Mouse (Mus musculus): ENCODE data around the gene Ralgapa2. TPM values are rescaled to one million over a fixed set of nuclear protein-coding genes. Genes with fewer than 3 reads are reported as not detected.
A peak's percentile ranks its signal among the peaks of the same experiment; 100 is the strongest.

Gene Ralgapa2
- polyA plus RNA-seq, 1 experiment from 2014 or later = 3.3 TPM

DNA sequence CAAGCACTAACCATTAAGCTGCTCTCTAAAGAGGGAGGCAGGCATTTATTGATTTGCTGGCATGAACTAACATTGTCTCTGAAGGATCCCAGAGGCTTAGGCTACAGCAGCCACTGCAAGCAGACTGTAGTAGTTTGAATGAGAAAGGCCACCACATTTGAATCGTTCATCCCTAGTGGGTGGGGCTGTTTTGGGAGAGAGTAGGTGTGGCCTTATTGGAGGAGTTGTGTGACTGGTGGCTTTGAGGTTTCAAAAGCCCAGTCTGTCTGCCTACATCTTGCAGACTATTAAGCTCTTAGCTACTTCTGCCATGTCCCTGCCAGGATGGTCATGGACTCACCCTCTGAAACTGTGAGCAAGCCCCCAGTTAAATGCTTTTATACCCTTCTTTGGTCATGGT is 15.1 kb downstream of the Ralgapa2 start:
- DNase-seq (no peak), ATAC-seq (ENCODE audit: low read depth) (peak; percentile 66)
- 6% methylated on average over 1 of the region's 1 CpGs for WGBS (ENCODE audit: insufficient replicate concordance)
- no peak overlapping the region for H3K27ac ChIP-seq
- H3K4me2 ChIP-seq = no peak overlapping the region
- H3K4me3 ChIP-seq (replicated peaks) = no peak overlapping the region
- H3K9ac ChIP-seq = no peak overlapping the region
- H3K36me3 ChIP-seq = no peaks in the 10 kb centered on the region
- no peaks in the 10 kb centered on the region for H3K27me3 ChIP-seq
- H3K4me1 ChIP-seq (replicated peaks) = peaks cover 60% of the 10 kb centered on the region
- no peaks in the 10 kb centered on the region for H3K9me3 ChIP-seq (replicated peaks)

DNA sequence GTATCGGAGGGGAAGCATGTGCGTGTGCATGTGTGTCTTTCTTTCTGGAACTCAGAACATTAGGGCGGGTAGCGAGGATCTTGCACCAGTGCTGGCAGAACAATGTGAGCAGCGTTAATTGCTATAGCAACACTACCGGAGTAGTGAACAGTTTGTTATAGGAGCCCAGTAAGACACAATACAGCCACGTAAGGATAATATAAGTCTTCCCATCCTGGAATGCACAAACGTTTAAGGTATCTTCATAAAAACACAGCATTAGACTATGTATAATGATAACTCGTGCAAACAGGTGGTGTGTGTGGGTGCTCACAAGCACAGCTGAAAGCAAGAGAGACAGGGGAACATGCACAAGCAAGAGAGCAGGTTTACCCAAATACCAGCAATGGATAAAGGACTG is 16.4 kb downstream of the Ralgapa2 start:
- ATAC-seq (ENCODE audit: low read depth) = no peak
- peaks cover 57% of the 10 kb centered on the region for H3K4me1 ChIP-seq (replicated peaks)
- H3K9ac ChIP-seq = no peak overlapping the region

DNA sequence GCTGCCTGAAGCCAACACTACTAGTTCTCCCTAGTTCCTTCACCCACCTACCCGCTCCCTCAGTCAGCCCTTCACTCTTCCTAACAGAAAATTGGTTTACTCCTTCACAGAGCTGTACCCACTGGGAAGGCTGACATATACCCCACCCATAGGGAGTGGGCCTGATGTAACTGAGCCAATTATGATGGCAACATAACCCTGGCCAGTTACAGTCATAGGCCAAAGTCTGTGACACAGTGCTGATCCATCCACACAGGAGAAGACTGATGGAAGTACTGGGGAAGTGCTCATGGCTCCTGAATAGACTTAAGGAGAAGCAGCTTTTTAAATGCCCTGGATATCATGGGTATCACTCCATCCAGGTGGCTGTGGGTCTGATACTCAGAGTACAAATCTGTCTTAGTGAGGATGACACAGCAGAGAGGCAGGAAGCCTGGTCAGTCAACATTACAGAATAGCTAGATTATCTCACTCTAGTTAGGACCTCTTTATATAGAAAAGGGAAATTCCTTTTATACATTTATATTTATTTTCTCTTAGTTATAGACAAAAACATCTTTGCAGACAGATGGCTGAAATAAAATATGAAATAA is 18.7 kb downstream of the Ralgapa2 start:
- Histone ChIP-seq H3K27me3 (no peaks in the 10 kb centered on the region), H3K9me3 (replicated peaks) (no peaks in the 10 kb centered on the region), H3K4me2 (no peak overlapping the region), H3K4me3 (replicated peaks) (no peak overlapping the region), H3K9ac (no peak overlapping the region), H3K36me3 (no peaks in the 10 kb centered on the region), H3K27ac (no peak overlapping the region), H3K4me1 (replicated peaks) (peaks cover 40% of the 10 kb centered on the region)
- DNase-seq (no peak), ATAC-seq (ENCODE audit: low read depth) (no peak)
- WGBS (ENCODE audit: insufficient replicate concordance) = 76% methylated on average over 1 of the region's 1 CpGs

More for the DNA sequence above, 16.4 kb downstream of the Ralgapa2 start:
- Histone ChIP-seq H3K4me3 (replicated peaks) (no peak overlapping the region), H3K9me3 (replicated peaks) (no peaks in the 10 kb centered on the region), H3K27me3 (no peaks in the 10 kb centered on the region), H3K27ac (no peak overlapping the region), H3K36me3 (no peaks in the 10 kb centered on the region), H3K4me2 (no peak overlapping the region)
- no peak for DNase-seq
- 76% methylated on average over 9 of the region's 9 CpGs for WGBS (ENCODE audit: insufficient replicate concordance)

DNA sequence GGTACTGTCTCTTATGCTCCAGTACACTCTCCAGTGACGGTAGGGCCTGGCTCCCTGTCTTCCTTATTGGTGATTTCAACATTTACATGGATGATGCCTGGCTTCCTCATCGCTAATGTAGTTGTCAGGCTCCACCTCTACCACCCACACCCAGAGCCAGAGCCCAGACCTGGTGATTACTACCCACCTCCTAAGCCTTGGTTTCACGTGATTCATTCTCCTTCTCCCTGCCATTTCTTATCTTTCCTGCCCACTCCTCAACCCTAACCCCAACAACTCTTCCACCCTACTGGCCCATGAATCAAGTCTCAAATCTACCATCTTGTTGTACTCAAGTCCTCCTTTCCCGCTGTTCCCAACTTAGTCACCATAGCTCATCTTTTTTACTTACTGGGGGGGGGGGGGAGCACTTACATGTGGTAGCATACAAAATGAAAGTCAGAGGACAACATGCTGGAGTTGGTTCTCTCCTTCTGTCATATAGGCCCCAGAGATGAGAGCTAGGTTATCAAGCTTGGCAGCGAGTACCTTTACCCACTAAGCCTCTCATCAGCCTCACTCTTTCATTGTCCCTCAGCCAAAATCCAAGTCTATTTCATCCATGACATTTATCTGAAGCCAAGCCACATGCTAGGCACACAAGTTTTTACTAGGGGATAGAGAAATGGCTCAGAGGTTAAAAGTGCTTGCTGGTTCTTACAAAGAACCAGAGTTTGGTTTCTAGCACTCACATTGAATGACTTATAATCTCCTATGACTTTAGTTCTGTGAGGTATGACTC is 20.1 kb downstream of the Ralgapa2 start:
- ATAC-seq (ENCODE audit: low read depth) (peak; percentile 66; the same call in 1 of the 2 replicates), DNase-seq (no peak)
- no peaks in the 10 kb centered on the region for H3K36me3 ChIP-seq
- H3K4me1 ChIP-seq (replicated peaks) = peaks cover 37% of the 10 kb centered on the region
- H3K9ac ChIP-seq = no peak overlapping the region
- no peak overlapping the region for H3K4me3 ChIP-seq (replicated peaks)
- H3K27me3 ChIP-seq = no peaks in the 10 kb centered on the region
- WGBS (ENCODE audit: insufficient replicate concordance) = 43% methylated on average over 5 of the region's 5 CpGs
- no peak overlapping the region for H3K27ac ChIP-seq
- H3K4me2 ChIP-seq = no peak overlapping the region
- no peaks in the 10 kb centered on the region for H3K9me3 ChIP-seq (replicated peaks)

DNA sequence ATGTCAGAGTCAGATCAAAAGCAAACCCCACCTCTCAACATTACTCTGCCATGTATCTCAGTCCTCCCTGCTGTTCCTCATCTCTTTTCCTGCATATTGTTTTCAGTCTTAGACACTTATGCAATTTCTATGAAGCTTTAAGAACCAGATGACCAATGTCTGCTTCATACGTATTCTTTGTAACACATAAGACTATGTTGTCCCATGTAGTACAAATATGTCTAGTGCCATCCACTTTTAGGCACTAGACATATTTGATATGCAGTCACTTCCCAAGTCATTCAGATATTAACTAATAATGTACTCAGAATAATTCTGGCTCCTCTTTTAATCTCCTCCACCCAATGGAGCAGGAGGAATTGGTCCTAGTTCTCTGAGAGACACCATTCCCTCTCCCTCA is 21.2 kb downstream of the Ralgapa2 start:
- no peaks in the 10 kb centered on the region for H3K36me3 ChIP-seq
- 86% methylated on average over 1 of the region's 1 CpGs for WGBS (ENCODE audit: insufficient replicate concordance)
- peaks cover 40% of the 10 kb centered on the region for H3K4me1 ChIP-seq (replicated peaks)
- DNase-seq (no peak), ATAC-seq (ENCODE audit: low read depth) (no peak)
- no peak overlapping the region for H3K9ac ChIP-seq
- H3K27me3 ChIP-seq = no peaks in the 10 kb centered on the region
- H3K4me2 ChIP-seq = no peak overlapping the region
- H3K9me3 ChIP-seq (replicated peaks) = no peaks in the 10 kb centered on the region
- no peak overlapping the region for H3K4me3 ChIP-seq (replicated peaks)
- no peak overlapping the region for H3K27ac ChIP-seq

DNA sequence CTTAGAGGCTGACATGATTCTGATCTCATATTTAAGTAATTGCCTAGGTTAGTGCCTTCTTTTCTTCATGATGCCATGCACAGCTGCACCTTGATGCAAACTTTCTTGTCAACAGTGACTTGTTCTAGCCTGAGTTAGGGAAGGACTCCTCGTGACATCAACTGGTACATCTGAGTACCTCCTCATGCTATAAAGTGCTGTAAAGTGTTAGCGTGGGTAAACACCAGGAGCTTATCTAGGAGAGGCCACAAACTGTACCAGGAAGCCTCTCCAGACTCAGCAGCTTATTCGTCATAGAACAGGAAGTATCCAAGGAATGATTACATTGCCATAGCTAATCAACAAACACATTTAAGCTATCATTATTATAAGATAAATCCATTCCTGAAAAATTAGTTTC is 23.9 kb downstream of the Ralgapa2 start:
- Histone ChIP-seq H3K36me3 (peaks cover 6% of the 10 kb centered on the region), H3K27ac (no peak overlapping the region), H3K4me3 (replicated peaks) (no peak overlapping the region), H3K27me3 (no peaks in the 10 kb centered on the region), H3K9ac (no peak overlapping the region), H3K4me1 (replicated peaks) (peaks cover 37% of the 10 kb centered on the region), H3K9me3 (replicated peaks) (no peaks in the 10 kb centered on the region), H3K4me2 (no peak overlapping the region)
- no peak for DNase-seq
- no peak for ATAC-seq (ENCODE audit: low read depth)
- WGBS (ENCODE audit: insufficient replicate concordance) = 18% methylated on average over 3 of the region's 3 CpGs

DNA sequence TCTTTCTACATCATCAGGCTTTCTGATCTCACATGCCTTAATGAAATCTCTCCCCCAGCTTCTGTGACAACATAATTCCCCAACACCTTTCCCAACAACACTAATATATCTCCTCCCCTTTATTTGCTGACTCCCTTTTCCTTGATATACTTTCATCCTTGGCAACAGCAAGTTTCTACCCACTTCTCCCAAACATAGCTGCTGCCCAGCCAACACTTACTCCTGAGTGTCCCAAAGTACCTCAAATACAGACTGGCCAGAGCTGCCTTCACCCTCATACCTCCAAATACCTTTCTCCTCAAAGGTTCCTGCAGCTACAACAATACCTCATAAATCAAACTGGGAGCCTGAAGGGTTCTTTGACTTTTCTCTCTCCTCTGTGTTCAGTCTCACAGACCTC is 29.3 kb downstream of the Ralgapa2 start:
- Histone ChIP-seq H3K36me3 (peaks cover 18% of the 10 kb centered on the region), H3K4me1 (replicated peaks) (peaks cover 15% of the 10 kb centered on the region), H3K27ac (no peak overlapping the region), H3K4me2 (no peak overlapping the region), H3K9ac (no peak overlapping the region), H3K27me3 (no peaks in the 10 kb centered on the region), H3K4me3 (replicated peaks) (no peak overlapping the region), H3K9me3 (replicated peaks) (no peaks in the 10 kb centered on the region)
- DNase-seq (no peak), ATAC-seq (ENCODE audit: low read depth) (no peak)

DNA sequence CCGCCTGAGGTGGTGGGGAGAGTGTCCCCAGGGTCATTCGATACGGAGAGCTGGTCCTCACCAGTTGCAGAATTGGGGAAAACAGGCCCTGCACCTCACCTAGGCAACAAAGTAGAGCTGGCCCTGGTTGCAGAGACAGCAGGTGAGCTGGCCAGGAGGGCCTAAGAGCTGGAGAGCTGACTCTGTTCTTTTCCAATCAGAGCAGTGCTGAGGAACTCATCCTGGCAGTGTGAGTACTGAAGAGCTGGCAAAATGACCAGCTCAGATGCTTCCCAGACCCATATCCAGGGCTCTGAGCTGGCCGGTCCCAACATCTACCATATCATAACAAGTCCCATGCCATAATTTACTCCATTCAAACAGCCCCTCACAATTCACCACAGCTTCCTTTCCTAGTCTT is 34.7 kb downstream of the Ralgapa2 start:
- H3K27me3 ChIP-seq = no peaks in the 10 kb centered on the region
- H3K9ac ChIP-seq = no peak overlapping the region
- no peak for DNase-seq
- no peak overlapping the region for H3K4me3 ChIP-seq (replicated peaks)
- H3K4me1 ChIP-seq (replicated peaks) = no peaks in the 10 kb centered on the region
- no peak overlapping the region for H3K27ac ChIP-seq
- ATAC-seq (ENCODE audit: low read depth) = no peak
- H3K4me2 ChIP-seq = no peak overlapping the region
- H3K36me3 ChIP-seq = peaks cover 14% of the 10 kb centered on the region; the same call in 1 of the 2 replicates
- 77% methylated on average over 4 of the region's 4 CpGs for WGBS (ENCODE audit: insufficient replicate concordance)
- no peaks in the 10 kb centered on the region for H3K9me3 ChIP-seq (replicated peaks)

DNA sequence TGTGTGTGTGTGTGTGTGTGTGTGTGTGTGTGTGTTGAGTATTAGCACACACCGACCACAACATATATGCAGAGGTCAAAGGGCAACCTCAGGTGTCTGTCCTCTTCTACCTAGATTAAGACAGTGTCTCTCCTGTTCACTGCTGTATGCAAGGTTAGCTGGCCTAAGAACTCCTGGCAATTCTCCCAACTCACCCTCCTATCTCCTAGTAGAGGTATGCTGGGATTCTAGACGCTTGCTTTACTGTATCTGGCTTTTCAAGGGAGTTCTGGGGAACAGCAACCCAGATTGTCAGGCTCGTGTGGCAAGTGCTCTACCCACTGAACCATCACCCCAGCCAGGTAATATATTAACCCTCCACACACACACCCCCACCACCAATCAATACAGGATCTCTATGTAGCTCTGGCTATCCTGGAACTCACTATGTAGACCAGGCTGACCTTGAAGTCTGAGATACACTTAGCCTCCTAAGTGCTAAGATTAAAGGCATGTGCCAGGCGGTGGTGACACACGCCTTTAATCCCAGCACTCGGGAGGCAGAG is 35.6 kb downstream of the Ralgapa2 start:
- ATAC-seq (ENCODE audit: low read depth) = no peak

DNA sequence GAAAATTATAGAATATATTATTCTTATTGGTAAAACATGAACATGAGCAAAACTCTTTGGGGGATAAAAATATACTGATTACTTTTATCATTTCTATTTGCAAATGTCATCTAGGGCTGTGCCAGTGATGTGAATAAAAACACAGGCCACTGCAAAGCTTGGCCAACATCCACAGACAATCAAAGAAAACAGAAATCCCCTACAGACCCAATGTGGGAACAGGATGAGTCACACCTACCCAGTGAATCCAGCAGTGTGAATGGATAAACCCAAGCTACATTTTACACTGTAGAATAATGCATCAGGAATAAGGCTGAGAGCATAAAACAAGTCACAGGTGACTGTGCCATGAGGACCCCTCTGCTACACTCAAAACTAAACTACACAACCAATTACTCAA is 36.1 kb downstream of the Ralgapa2 start:
- peaks cover 4% of the 10 kb centered on the region for H3K4me1 ChIP-seq (replicated peaks)
- no peak for DNase-seq
- H3K9ac ChIP-seq = no peak overlapping the region
- no peak overlapping the region for H3K4me3 ChIP-seq (replicated peaks)
- H3K27me3 ChIP-seq = no peaks in the 10 kb centered on the region
- no peak overlapping the region for H3K4me2 ChIP-seq
- no peak for ATAC-seq (ENCODE audit: low read depth)
- H3K9me3 ChIP-seq (replicated peaks) = no peaks in the 10 kb centered on the region
- peaks cover 12% of the 10 kb centered on the region; the same call in 1 of the 2 replicates for H3K36me3 ChIP-seq
- no peak overlapping the region for H3K27ac ChIP-seq

More for the DNA sequence above, 35.6 kb downstream of the Ralgapa2 start:
- Histone ChIP-seq H3K9me3 (replicated peaks) (no peaks in the 10 kb centered on the region), H3K4me1 (replicated peaks) (no peaks in the 10 kb centered on the region), H3K4me2 (no peak overlapping the region), H3K9ac (no peak overlapping the region), H3K36me3 (peaks cover 14% of the 10 kb centered on the region; the same call in 1 of the 2 replicates), H3K27me3 (no peaks in the 10 kb centered on the region), H3K27ac (no peak overlapping the region), H3K4me3 (replicated peaks) (no peak overlapping the region)
- WGBS (ENCODE audit: insufficient replicate concordance) = 78% methylated on average over 6 of the region's 6 CpGs
- no peak for DNase-seq

DNA sequence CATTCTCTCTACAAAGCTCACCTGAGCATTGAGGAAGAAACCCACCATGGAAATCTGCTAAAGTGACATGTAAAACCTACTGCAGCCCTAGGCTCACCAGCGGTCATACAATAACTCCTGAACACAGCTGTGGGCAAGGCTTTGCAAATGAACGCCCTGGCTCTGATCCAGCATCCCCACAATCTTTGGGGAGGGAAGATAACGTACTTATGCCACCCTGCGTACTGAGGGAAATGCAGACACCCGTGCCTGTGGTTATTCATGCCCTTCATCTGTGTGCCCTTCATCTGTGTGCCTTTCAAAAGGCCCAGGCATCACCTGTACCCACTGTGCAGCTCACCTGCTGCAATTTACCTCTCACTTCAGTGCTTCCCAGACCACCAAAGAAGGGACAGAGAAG is 41.2 kb downstream of the Ralgapa2 start:
- ATAC-seq (ENCODE audit: low read depth) = peak; percentile 61
- 42% methylated on average over 5 of the region's 5 CpGs for WGBS (ENCODE audit: insufficient replicate concordance)
- Histone ChIP-seq H3K27ac (no peak overlapping the region), H3K4me2 (no peak overlapping the region), H3K36me3 (no peaks in the 10 kb centered on the region), H3K9me3 (replicated peaks) (no peaks in the 10 kb centered on the region), H3K4me3 (replicated peaks) (no peak overlapping the region), H3K27me3 (no peaks in the 10 kb centered on the region), H3K9ac (no peak overlapping the region), H3K4me1 (replicated peaks) (peaks cover 14% of the 10 kb centered on the region)
- no peak for DNase-seq

All from liver, embryonic 13.5 days (tissue).